Mouse (Mus musculus): Measurements from ENCODE around the gene Mfsd7a.

GRCm38 (mm10) chr5:108458706-108459105, 10.0 kb upstream of the Mfsd7a start:
- TF ChIP-seq POLR2A (IDR thresholded peaks at IDR 0.05; ENCODE audit: low read depth, low read length): no peak
- no peak for TF ChIP-seq CTCF (IDR thresholded peaks at IDR 0.05; ENCODE audit: extremely low read depth, insufficient read depth, insufficient read length, insufficient replicate concordance)
